Mouse (Mus musculus): ENCODE measurements around the gene Tbc1d23. TPM values are rescaled to one million over a fixed set of nuclear protein-coding genes. Genes with fewer than 3 reads are reported as not detected.

Gene Tbc1d23
- 12.4 and 16.2 TPM in 2 replicates for polyA plus RNA-seq (2012; rRNA removed)

GRCm38 (mm10) chr16:57231089-57231936 lies at the start of gene Tbc1d23:
Tbc1d23 (minus strand) TSS chr16:57231504.

GRCm38 (mm10) chr16:57166611-57167513 lies 64.4 kb downstream of the Tbc1d23 start, which contains the start of gene Nit2:
Nit2 (minus strand) TSS chr16:57167341.

GRCm38 (mm10) chr16:57120913-57121815 lies 110.1 kb downstream of the Tbc1d23 start, which contains the start of gene Tomm70a:
Tomm70a (plus strand) TSS chr16:57121703.

Other genes with a start within 250 kb of the Tbc1d23 start
- gene Tmem45a2, start 160.1 kb downstream of the Tbc1d23 start, polyA plus RNA-seq (2012; rRNA removed), result not detected in 2 replicates
- 14.3 and 19.0 TPM in 2 replicates for gene Tomm70a, start 109.8 kb downstream of the Tbc1d23 start, polyA plus RNA-seq (2012; rRNA removed)
- gene Nit2, start 64.2 kb downstream of the Tbc1d23 start, polyA plus RNA-seq (2012; rRNA removed), result 28.0 and 28.7 TPM in 2 replicates
- gene Tmem30c, start 61.4 kb upstream of the Tbc1d23 start, polyA plus RNA-seq (2012; rRNA removed), result not detected in 2 replicates
- gene Filip1l, start 121.6 kb upstream of the Tbc1d23 start, polyA plus RNA-seq (2012; rRNA removed), result 4.2 and 5.9 TPM in 2 replicates

All from ovary, adult 2 months (tissue).